Mouse (Mus musculus) spleen, adult 12 weeks (tissue): ENCODE results near the gene Ube2a.
"Not testable (repeated sequence)": the region's sequence is repeated elsewhere in the genome, so short reads cannot be mapped to it uniquely, and the experiment has no call there.

Experiments
- DNase-seq: peaks from one replicate; pipeline ENCODE4 v3.0.0; 2022; ENCODE audit warnings: low spot score

The Ube2a gene

GRCm38 (mm10) chrX:36873765-36874164, at the start of gene Ube2a, which contains the start of gene C330007P06Rik:
Ube2a (plus strand) TSS chrX:36873900.
C330007P06Rik (minus strand) TSS chrX:36874111.
- DNase-seq = no peak

- DNase-seq = no peak
Observed at GRCm38 (mm10) chrX:36823932-36824711, 49.6 kb upstream of the Ube2a start.

- no peak for DNase-seq
Observed at GRCm38 (mm10) chrX:36825032-36825431, 48.7 kb upstream of the Ube2a start.

- DNase-seq = no peak
Observed at GRCm38 (mm10) chrX:36826873-36827272, 46.8 kb upstream of the Ube2a start.

- DNase-seq = no peak
Observed at GRCm38 (mm10) chrX:36830271-36830670, 43.4 kb upstream of the Ube2a start.

- no peak for DNase-seq
Observed at GRCm38 (mm10) chrX:36831632-36832031, 42.1 kb upstream of the Ube2a start.

DNA sequence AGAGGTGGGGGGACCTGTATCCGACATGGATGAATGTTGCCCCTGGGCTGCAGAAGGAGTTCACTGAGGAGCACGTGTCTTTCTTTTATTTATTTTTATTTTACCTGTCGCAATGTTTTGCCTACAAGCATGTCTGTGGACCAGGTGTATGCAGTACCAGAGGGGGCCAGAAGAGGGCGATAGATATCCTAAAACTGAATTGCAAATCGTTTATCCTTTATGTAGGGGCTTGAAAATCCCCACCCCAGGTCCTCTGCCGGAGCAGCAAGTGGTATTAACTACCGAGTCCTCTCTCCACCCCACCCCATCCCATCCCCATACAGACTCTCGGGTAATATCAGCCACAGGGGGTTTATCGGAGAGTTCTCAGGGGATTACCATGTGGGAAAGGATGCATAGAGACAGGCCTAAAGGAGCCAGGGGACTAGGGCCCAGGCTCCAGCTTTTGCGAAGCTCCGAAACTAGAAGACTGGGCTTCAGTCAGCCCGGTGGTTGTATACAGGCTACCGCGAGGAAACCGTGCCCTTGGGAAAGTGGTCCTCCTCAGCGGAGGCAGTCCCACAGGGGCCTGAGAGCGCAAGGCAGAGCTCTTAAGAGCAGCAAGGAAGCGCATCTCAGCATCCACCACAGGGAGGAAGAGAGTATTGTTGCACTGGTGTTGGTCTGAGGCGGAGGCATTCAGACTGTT, 40.2 kb upstream of the Ube2a start:
- peak; percentile 57 for DNase-seq

DNA sequence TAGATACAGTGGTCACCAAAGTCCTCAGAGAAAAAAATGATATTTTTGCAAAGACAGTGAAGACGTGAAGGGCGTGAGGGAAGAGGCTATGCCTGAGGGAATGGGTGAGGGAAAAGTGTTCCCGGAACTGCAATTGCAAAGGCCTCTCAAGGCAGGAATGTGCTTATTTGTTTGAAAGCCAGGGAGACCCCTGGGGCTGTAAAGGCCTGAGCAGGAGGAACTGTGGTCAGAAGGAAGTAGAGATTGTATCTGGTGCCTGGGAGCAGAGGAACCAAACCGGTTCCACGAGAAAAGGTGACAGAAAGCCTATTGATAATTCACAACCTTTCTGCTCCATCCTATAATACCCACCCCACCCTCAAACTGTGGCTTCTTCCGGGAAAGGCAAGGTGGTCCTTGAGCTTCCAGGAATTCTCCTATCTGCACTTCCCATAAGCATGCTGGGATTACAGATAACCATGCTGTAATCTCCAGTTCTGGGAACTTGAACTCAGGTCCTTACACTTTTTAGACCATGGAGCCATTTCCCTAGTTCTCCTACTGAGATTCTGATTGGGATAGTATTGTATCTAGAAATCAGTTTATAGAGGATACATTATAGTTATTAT, 36.5 kb upstream of the Ube2a start:
- DNase-seq = no peak

GRCm38 (mm10) chrX:36839391-36839790, 34.3 kb upstream of the Ube2a start:
- no peak for DNase-seq

DNA sequence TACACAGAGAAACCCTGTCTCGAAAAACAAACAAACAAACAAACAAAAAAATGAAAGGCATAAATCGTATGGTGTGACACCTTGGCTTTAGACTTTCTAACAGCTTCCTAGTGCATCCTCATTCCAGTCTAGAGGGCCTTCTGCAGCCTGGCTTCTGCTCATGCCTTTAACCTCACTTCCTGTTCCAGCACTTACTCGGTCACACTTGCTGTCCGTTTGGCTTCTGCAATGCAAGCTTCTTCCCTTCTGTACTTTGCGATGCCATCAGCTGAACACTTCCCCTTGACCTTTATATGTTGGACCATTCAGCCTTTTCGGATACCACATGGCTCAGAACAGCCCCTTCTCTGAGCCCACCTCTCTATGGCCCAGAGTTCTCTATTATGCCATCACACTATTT, 32.0 kb upstream of the Ube2a start:
- no peak for DNase-seq

DNA sequence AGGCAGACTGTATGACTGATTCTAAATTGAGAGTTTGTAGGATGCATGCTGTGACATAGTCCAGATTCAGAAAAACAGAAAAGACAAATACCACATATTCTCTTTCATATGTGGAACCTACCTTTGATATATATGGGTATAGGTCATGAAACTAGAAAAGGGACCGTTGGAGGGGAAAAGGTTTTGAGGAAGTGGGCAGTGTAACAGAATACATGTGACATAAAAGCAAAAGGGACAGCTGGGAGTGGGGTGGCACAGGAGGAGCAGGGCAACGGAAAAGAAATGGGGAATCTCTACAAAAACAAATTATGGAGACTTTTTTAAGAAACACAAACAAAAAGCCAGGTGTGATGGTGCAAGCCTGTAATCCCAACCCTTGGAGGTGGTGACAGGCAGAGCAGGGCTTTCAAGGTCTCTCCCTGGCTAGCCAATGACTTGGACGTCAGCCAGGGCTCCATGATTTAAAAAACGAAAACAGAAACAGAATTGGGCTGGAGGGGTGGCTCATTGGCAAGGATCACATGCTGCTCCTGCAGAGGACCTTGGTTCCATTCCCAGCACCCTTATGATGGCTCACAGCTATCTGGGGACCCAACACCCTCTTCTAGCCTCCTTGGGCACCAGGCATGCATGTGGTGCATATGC, 30.2 kb upstream of the Ube2a start:
- DNase-seq = no peak

DNA sequence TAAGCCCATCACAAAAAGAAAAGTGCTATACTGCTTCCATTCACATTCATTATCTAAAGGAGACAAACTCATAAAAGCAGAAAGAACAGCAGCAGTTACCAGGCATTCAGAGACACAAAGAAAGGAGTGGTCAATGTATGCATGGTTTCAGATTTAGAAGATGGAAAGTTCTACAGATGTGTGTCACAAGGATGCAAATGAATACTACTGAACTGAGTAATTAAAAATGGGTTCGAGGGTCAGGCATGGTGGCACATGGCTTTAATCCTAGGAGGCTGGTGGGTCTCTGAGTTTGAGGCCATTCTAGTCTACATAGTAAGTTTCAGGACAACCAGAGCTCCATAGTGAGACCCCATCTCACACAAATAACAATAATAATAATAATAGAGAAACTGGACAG, 26.5 kb upstream of the Ube2a start:
- no peak for DNase-seq

- no peak for DNase-seq
Observed at GRCm38 (mm10) chrX:36852631-36853030, 21.1 kb upstream of the Ube2a start.

- DNase-seq = peak; percentile 71
Observed at GRCm38 (mm10) chrX:36863766-36864608, 9.7 kb upstream of the Ube2a start.

GRCm38 (mm10) chrX:36864609-36865328, 8.9 kb upstream of the Ube2a start:
- no peak for DNase-seq

DNA sequence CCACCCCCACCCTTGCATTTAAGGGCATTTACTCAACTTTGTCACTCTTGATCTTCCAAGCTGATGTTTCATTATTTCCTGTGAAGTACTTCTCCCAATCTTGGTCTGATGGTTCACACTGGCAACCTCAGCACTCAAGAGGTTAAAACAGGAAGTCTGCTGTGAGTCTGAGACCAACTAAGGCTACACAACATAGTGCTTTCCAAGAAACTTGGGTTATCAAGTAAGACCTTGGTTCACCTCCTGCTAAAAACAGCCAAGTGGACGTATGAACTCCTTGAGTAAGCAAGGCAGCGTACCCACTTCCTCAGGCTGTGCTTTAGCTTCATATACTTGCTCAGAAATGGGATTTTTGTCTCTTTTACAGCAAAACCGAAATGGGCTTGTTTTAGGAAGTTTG, 3.3 kb upstream of the Ube2a start:
- DNase-seq = no peak

- peak; percentile 79 for DNase-seq
Observed at GRCm38 (mm10) chrX:36874178-36874696, 537 bp downstream of the Ube2a start.

- peak; percentile 4 for DNase-seq
Observed at GRCm38 (mm10) chrX:36874704-36875128, 1.0 kb downstream of the Ube2a start.

- no peak for DNase-seq
Observed at GRCm38 (mm10) chrX:36884719-36885118, 11.0 kb downstream of the Ube2a start.

DNA sequence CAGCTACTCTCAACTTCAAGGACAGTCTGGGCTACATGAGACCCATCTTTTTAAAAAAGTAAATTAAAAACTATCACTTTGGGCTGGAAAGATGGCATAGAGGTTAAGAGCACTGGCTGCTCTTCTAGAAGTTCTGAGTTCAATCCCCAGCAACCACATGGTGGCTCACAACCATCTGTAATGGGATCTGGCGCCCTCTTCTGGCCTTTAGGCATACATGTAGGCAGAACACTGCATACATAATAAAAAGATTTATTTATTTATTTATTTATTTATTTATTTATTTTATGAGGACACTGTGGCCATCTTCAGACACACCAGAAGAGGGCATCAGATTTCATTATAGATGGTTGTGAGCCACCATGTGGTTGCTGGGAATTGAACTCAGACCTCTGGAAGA, 25.2 kb downstream of the Ube2a start:
- DNase-seq = not testable (repeated sequence)

GRCm38 (mm10) chrX:36901655-36902054, 28.0 kb downstream of the Ube2a start:
- no peak for DNase-seq
